Mouse (Mus musculus): ENCODE measurements around the gene Slc22a6.
A peak's percentile ranks its signal among the peaks of the same experiment; 100 is the strongest.

Gene Slc22a6

GRCm38 (mm10) chr19:8617904-8618303, at the start of gene Slc22a6:
TSS of gene Slc22a6 (plus strand) at chr19:8618039.
- DNase-seq, result no peak

GRCm38 (mm10) chr19:8569453-8569863, 48.4 kb upstream of the Slc22a6 start:
- DNase-seq, result peak in 1 of 2 experiments; percentile 6

GRCm38 (mm10) chr19:8570341-8571040, 47.3 kb upstream of the Slc22a6 start:
- no peak for DNase-seq

- DNase-seq, result no peak
Measured at GRCm38 (mm10) chr19:8571746-8572145, 46.1 kb upstream of the Slc22a6 start.

GRCm38 (mm10) chr19:8572485-8572884, 45.4 kb upstream of the Slc22a6 start:
- DNase-seq, result no peak

GRCm38 (mm10) chr19:8577432-8577831, 40.4 kb upstream of the Slc22a6 start:
- DNase-seq, result no peak

GRCm38 (mm10) chr19:8578293-8578969, 39.4 kb upstream of the Slc22a6 start:
- DNase-seq, result peak; percentile 47 to 59

- DNase-seq, result no peak
Measured at GRCm38 (mm10) chr19:8578970-8579342, 38.9 kb upstream of the Slc22a6 start.

- no peak for DNase-seq
Measured at GRCm38 (mm10) chr19:8585298-8585697, 32.5 kb upstream of the Slc22a6 start.

- no peak for DNase-seq
Measured at GRCm38 (mm10) chr19:8585899-8586298, 31.9 kb upstream of the Slc22a6 start.

- no peak for DNase-seq
Measured at GRCm38 (mm10) chr19:8586350-8586749, 31.5 kb upstream of the Slc22a6 start.

GRCm38 (mm10) chr19:8587315-8587714, 30.5 kb upstream of the Slc22a6 start:
- DNase-seq, result no peak

- DNase-seq, result no peak
Measured at GRCm38 (mm10) chr19:8590954-8591353, 26.9 kb upstream of the Slc22a6 start, which contains the start of gene Slc22a8. TSS of gene Slc22a8 (plus strand) at chr19:8591254.

GRCm38 (mm10) chr19:8592155-8592554, 25.7 kb upstream of the Slc22a6 start:
- DNase-seq, result no peak

GRCm38 (mm10) chr19:8592873-8593408, 24.9 kb upstream of the Slc22a6 start:
- DNase-seq, result no peak

- no peak for DNase-seq
Measured at GRCm38 (mm10) chr19:8593833-8594232, 24.0 kb upstream of the Slc22a6 start.

- DNase-seq, result no peak
Measured at GRCm38 (mm10) chr19:8594518-8594917, 23.3 kb upstream of the Slc22a6 start.

GRCm38 (mm10) chr19:8597269-8597668, 20.6 kb upstream of the Slc22a6 start:
- no peak for DNase-seq

- no peak for DNase-seq
Measured at GRCm38 (mm10) chr19:8599229-8599628, 18.6 kb upstream of the Slc22a6 start.

GRCm38 (mm10) chr19:8601922-8602321, 15.9 kb upstream of the Slc22a6 start:
- no peak for DNase-seq

- no peak for DNase-seq
Measured at GRCm38 (mm10) chr19:8602914-8603313, 14.9 kb upstream of the Slc22a6 start.

GRCm38 (mm10) chr19:8604536-8605240, 13.2 kb upstream of the Slc22a6 start:
- no peak for DNase-seq

- no peak for DNase-seq
Measured at GRCm38 (mm10) chr19:8605241-8605558, 12.6 kb upstream of the Slc22a6 start.
